Mouse (Mus musculus) small intestine, adult 2 months (tissue): ENCODE measurements around the gene Sltm.

Source experiments
- CTCF ChIP-seq: fragments of 200-500 bp; IDR thresholded peaks from 2 replicates; pipeline ENCODE4 v1.5.1; 2012; ENCODE audit warnings: low read depth, mild to moderate bottlenecking, control low read depth, inconsistent platforms, low read length, moderate library complexity, mixed read lengths; ENCODE audit not compliant: insufficient replicate concordance, insufficient read length; ENCODE audit errors: extremely low read depth
- POLR2A ChIP-seq: fragments of 200-500 bp; IDR thresholded peaks from 2 replicates; pipeline ENCODE4 v1.6.1; 2012; ENCODE audit warnings: low read depth, mild to moderate bottlenecking, control low read depth, inconsistent platforms, low read length, moderate library complexity

- TF ChIP-seq CTCF = no peak
- no peak for TF ChIP-seq POLR2A
Observed at GRCm38 (mm10) chr9:70580956-70581355, 38.4 kb downstream of the Sltm start.
